Mouse (Mus musculus) layer of hippocampus, adult 9-11 months (tissue): ENCODE measurements at regions not wholly inside any gene's neighbourhood (a gene's known extent, or its start where the extent isn't known, plus 50 kb on each side); places are given as distances from the start of the nearest gene placed in this dataset.

Experiments used
- DNase-seq: peaks from one replicate; pipeline ENCODE4 v3.0.0; 2022

GRCm38 (mm10) chr13:112081935-112082334 lies 206.3 kb upstream of the Ankrd55 start:
- no peak for DNase-seq

GRCm38 (mm10) chr13:112084484-112085278 lies 203.6 kb upstream of the Ankrd55 start:
- no peak for DNase-seq

GRCm38 (mm10) chr13:112088312-112088771 lies 199.9 kb upstream of the Ankrd55 start:
- no peak for DNase-seq

GRCm38 (mm10) chr13:112090737-112091136 lies 197.5 kb upstream of the Ankrd55 start:
- no peak for DNase-seq

GRCm38 (mm10) chr13:112095595-112096139 lies 192.6 kb upstream of the Ankrd55 start:
- no peak for DNase-seq

- DNase-seq: no peak
These were observed 188.2 kb upstream of the Ankrd55 start for GRCm38 (mm10) chr13:112099953-112100591.

GRCm38 (mm10) chr13:112100592-112101420 lies 187.4 kb upstream of the Ankrd55 start:
- DNase-seq: peak; percentile 57

- no peak for DNase-seq
These were observed 186.9 kb upstream of the Ankrd55 start for GRCm38 (mm10) chr13:112101421-112101756.

GRCm38 (mm10) chr13:112105953-112106352 lies 182.3 kb upstream of the Ankrd55 start:
- no peak for DNase-seq

GRCm38 (mm10) chr13:112114741-112115201 lies 173.5 kb upstream of the Ankrd55 start:
- DNase-seq: peak; percentile 8

- no peak for DNase-seq
These were observed 172.0 kb upstream of the Ankrd55 start for GRCm38 (mm10) chr13:112116101-112116726.

- no peak for DNase-seq
These were observed 169.7 kb upstream of the Ankrd55 start for GRCm38 (mm10) chr13:112118564-112118963.

- peak; percentile 14 for DNase-seq
These were observed 168.6 kb upstream of the Ankrd55 start for GRCm38 (mm10) chr13:112119611-112120041.

GRCm38 (mm10) chr13:112120346-112120745 lies 167.9 kb upstream of the Ankrd55 start:
- no peak for DNase-seq

GRCm38 (mm10) chr13:112121110-112121509 lies 167.1 kb upstream of the Ankrd55 start:
- no peak for DNase-seq

- no peak for DNase-seq
These were observed 165.3 kb upstream of the Ankrd55 start for GRCm38 (mm10) chr13:112122842-112123373.

GRCm38 (mm10) chr13:112125769-112126469 lies 162.3 kb upstream of the Ankrd55 start:
- DNase-seq: no peak

GRCm38 (mm10) chr13:112130220-112130619 lies 158.0 kb upstream of the Ankrd55 start:
- DNase-seq: no peak

- no peak for DNase-seq
These were observed 157.5 kb upstream of the Ankrd55 start for GRCm38 (mm10) chr13:112130774-112131173.

- peak; percentile 20 for DNase-seq
These were observed 157.1 kb upstream of the Ankrd55 start for GRCm38 (mm10) chr13:112131191-112131590.

- DNase-seq: no peak
These were observed 154.5 kb upstream of the Ankrd55 start for GRCm38 (mm10) chr13:112133736-112134135.
